Mouse (Mus musculus): ENCODE data around the gene Pacs2.

DNA sequence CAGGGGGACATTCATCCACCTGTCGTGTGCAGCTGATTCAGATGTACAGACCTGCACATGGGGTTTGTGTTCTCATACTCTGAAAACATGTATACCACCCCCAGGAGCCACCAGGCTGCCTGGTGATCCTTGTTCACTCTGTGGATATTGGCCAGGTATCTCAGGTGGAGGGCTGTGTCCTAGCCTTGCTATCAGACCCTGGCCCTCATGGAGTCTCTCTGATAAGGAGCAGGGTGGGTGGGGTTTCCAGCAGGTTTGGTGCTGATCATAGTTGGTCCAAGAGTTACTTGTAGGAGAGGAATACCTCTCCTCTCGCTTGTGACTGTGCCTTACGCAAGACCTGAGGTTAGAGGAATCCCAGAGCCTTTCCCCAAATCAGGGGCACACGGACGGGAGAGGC, 45.9 kb downstream of the Pacs2 start:
- TF ChIP-seq POLR2A (IDR thresholded peaks at IDR 0.05; ENCODE audit: extremely low read depth, insufficient read depth, low read length) (no peak), CTCF (IDR thresholded peaks at IDR 0.05; ENCODE audit: extremely low read depth, insufficient read depth, low read length) (no peak)
